Mouse (Mus musculus): ENCODE data around the gene Tceanc2.

GRCm38 (mm10) chr4:107139836-107140631 lies 38.9 kb downstream of the Tceanc2 start:
- TF ChIP-seq POLR2A (IDR thresholded peaks at IDR 0.05; ENCODE audit: borderline replicate concordance, control insufficient read depth, low read depth, low read length): no peak
- no peak for TF ChIP-seq CTCF (IDR thresholded peaks at IDR 0.05; ENCODE audit: control insufficient read depth, insufficient read depth, low read length)

All from bone marrow, adult 2 months (tissue).